Mouse (Mus musculus): ENCODE results near the gene Ercc6. TPM values are rescaled to one million over a fixed set of nuclear protein-coding genes. Genes with fewer than 3 reads are reported as not detected.
A peak's percentile ranks its signal among the peaks of the same experiment; 100 is the strongest.

Ercc6 gene
- polyA plus RNA-seq, 1 experiment from 2014 or later: 12.7 TPM

GRCm38 (mm10) chr14:32578420-32578819 is 65.1 kb downstream of the Ercc6 start:
- 94% methylated on average over 2 of the region's 2 CpGs for WGBS
- Histone ChIP-seq H3K4me3 (replicated peaks; ENCODE audit: low read depth, low read length) (no peak overlapping the region), H3K27ac (no peak overlapping the region), H3K36me3 (ENCODE audit: insufficient read depth, low read length) (peaks cover 29% of the 10 kb centered on the region), H3K4me1 (replicated peaks; ENCODE audit: insufficient read depth, low read length) (no peaks in the 10 kb centered on the region), H3K9ac (ENCODE audit: low read depth, low read length) (no peak overlapping the region), H3K9me3 (replicated peaks; ENCODE audit: low read length) (no peaks in the 10 kb centered on the region), H3K4me2 (ENCODE audit: low read length) (no peak overlapping the region), H3K27me3 (ENCODE audit: insufficient read depth, low read length) (no peaks in the 10 kb centered on the region)
- no peak; the same call in 1 of the 2 replicates for ATAC-seq (replicated peaks; ENCODE audit: low FRiP score, low read depth)
- no peak for TF ChIP-seq CTCF (IDR thresholded peaks at IDR 0.05; ENCODE audit: low read depth)
- no peak for DNase-seq (ENCODE audit: low spot score)

- H3K27me3 ChIP-seq (ENCODE audit: insufficient read depth, low read length): no peaks in the 10 kb centered on the region
- H3K27ac ChIP-seq: no peak overlapping the region
- H3K36me3 ChIP-seq (ENCODE audit: insufficient read depth, low read length): 0 out of 2 replicates have a peak, but pooled peaks cover 2% of the 10 kb centered on the region
- DNase-seq (ENCODE audit: low spot score) (no peak), ATAC-seq (replicated peaks; ENCODE audit: low FRiP score, low read depth) (no peak)
- no peak overlapping the region for H3K4me2 ChIP-seq (ENCODE audit: low read length)
- no peak for TF ChIP-seq CTCF (IDR thresholded peaks at IDR 0.05; ENCODE audit: low read depth)
- H3K9me3 ChIP-seq (replicated peaks; ENCODE audit: low read length): no peaks in the 10 kb centered on the region
- H3K4me1 ChIP-seq (replicated peaks; ENCODE audit: insufficient read depth, low read length): no peaks in the 10 kb centered on the region
- no peak overlapping the region for H3K4me3 ChIP-seq (replicated peaks; ENCODE audit: low read depth, low read length)
- no peak overlapping the region for H3K9ac ChIP-seq (ENCODE audit: low read depth, low read length)
- 88% methylated on average over 9 of the region's 9 CpGs for WGBS
Measured at GRCm38 (mm10) chr14:32583696-32584095, 70.4 kb downstream of the Ercc6 start.

GRCm38 (mm10) chr14:32587013-32587784 is 73.9 kb downstream of the Ercc6 start:
- 17% methylated on average over 10 of the region's 10 CpGs for WGBS
- no peaks in the 10 kb centered on the region for H3K4me1 ChIP-seq (replicated peaks; ENCODE audit: insufficient read depth, low read length)
- H3K27me3 ChIP-seq (ENCODE audit: insufficient read depth, low read length): no peaks in the 10 kb centered on the region
- H3K4me2 ChIP-seq (ENCODE audit: low read length): no peak overlapping the region
- no peaks in the 10 kb centered on the region for H3K36me3 ChIP-seq (ENCODE audit: insufficient read depth, low read length)
- peak; percentile 95 for TF ChIP-seq CTCF (IDR thresholded peaks at IDR 0.05; ENCODE audit: low read depth)
- DNase-seq (ENCODE audit: low spot score) (peak; percentile 82), ATAC-seq (replicated peaks; ENCODE audit: low FRiP score, low read depth) (no peak)
- H3K9ac ChIP-seq (ENCODE audit: low read depth, low read length): no peak overlapping the region
- no peak overlapping the region for H3K27ac ChIP-seq
- no peaks in the 10 kb centered on the region for H3K9me3 ChIP-seq (replicated peaks; ENCODE audit: low read length)
- no peak overlapping the region for H3K4me3 ChIP-seq (replicated peaks; ENCODE audit: low read depth, low read length)

- Histone ChIP-seq H3K9ac (ENCODE audit: low read depth, low read length) (no peak overlapping the region), H3K36me3 (ENCODE audit: insufficient read depth, low read length) (no peaks in the 10 kb centered on the region), H3K4me1 (replicated peaks; ENCODE audit: insufficient read depth, low read length) (no peaks in the 10 kb centered on the region), H3K4me2 (ENCODE audit: low read length) (no peak overlapping the region), H3K27me3 (ENCODE audit: insufficient read depth, low read length) (peaks cover 9% of the 10 kb centered on the region; the same call in 1 of the 2 replicates), H3K4me3 (replicated peaks; ENCODE audit: low read depth, low read length) (no peak overlapping the region), H3K9me3 (replicated peaks; ENCODE audit: low read length) (no peaks in the 10 kb centered on the region), H3K27ac (no peak overlapping the region)
- ATAC-seq (replicated peaks; ENCODE audit: low FRiP score, low read depth): no peak
- DNase-seq (ENCODE audit: low spot score): no peak
- WGBS: 43% methylated on average over 3 of the region's 3 CpGs
- TF ChIP-seq CTCF (IDR thresholded peaks at IDR 0.05; ENCODE audit: low read depth): no peak
Measured at GRCm38 (mm10) chr14:32590377-32590776, 77.1 kb downstream of the Ercc6 start.

GRCm38 (mm10) chr14:32597232-32598231 is 84.2 kb downstream of the Ercc6 start:
- H3K4me2 ChIP-seq (ENCODE audit: low read length): peak overlapping the region; percentile 21
- no peak for TF ChIP-seq CTCF (IDR thresholded peaks at IDR 0.05; ENCODE audit: low read depth)
- no peak overlapping the region for H3K27ac ChIP-seq
- H3K27me3 ChIP-seq (ENCODE audit: insufficient read depth, low read length): peaks cover 80% of the 10 kb centered on the region
- H3K36me3 ChIP-seq (ENCODE audit: insufficient read depth, low read length): no peaks in the 10 kb centered on the region
- under 1% methylated on average over 78 of the region's 78 CpGs for WGBS
- H3K4me1 ChIP-seq (replicated peaks; ENCODE audit: insufficient read depth, low read length): 0 out of 2 replicates have a peak, but pooled peaks cover 3% of the 10 kb centered on the region
- DNase-seq (ENCODE audit: low spot score) (peak; percentile 87), ATAC-seq (replicated peaks; ENCODE audit: low FRiP score, low read depth) (peak; percentile 49; the same call in 1 of the 2 replicates)
- H3K9ac ChIP-seq (ENCODE audit: low read depth, low read length): no peak overlapping the region
- peak overlapping the region; percentile 16; the same call in 1 of the 2 replicates for H3K4me3 ChIP-seq (replicated peaks; ENCODE audit: low read depth, low read length)
- no peaks in the 10 kb centered on the region for H3K9me3 ChIP-seq (replicated peaks; ENCODE audit: low read length)
